Mouse (Mus musculus): ENCODE measurements around the gene Vmn2r25. TPM values are rescaled to one million over a fixed set of nuclear protein-coding genes. Genes with fewer than 3 reads are reported as not detected.
"Not testable (repeated sequence)": the region's sequence is repeated elsewhere in the genome, so short reads cannot be mapped to it uniquely, and the experiment has no call there.

The Vmn2r25 gene
- not detected for polyA plus RNA-seq (2021)

DNA sequence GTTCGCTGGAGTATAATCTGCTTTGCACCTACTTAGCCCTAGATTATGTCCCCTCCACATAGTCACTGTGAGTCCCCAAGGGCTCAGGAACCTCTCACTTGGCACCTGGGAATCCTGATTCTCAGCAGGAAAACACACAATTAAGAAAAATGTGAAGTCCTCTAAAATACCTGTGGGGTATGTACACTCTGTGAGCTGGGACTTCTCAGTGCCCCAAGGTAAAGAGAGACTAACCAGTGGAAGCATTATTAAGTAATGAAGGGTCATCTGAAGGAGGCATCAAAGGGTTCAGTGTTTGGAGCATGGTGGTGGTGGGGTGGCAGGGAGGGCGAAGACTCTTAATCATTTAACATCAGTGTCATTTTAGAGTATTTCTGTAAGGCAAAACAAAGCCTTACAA, at the start of gene Vmn2r25:
TSS of gene Vmn2r25 (minus strand) at position 101 of the 400 bp plus-strand sequence.
- in situ Hi-C loops (cut with MboI; ENCODE audit: low pct_unique_long_range_greater_than_20kb); POLR2A ChIA-PET; CTCF ChIA-PET; DNase-seq (ENCODE audit: low read depth, low spot score); H3K27me3 ChIP-seq; ATAC-seq: not testable (repeated sequence)

DNA sequence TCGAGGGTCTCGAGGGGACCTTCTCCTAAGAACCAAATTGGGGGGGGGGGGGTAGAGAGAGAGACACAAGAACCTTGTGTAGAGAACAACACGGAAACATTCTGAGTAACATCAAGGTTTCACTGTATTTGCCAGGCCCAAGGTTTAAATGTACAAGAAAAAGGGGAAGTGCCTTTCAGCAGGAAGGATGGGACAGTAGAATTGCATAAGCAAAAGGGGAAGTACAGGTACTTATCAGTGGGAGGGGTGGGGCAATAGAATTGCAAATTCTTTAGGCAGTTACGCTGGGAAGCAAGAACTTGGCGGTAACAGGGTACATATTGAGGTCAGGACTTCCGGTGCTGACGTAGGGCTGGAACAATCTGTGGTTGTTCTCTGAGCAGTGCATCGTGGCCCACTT, 33.3 kb downstream of the Vmn2r25 start:
- ATAC-seq (no peak), DNase-seq (ENCODE audit: low read depth, low spot score) (no peak)
- in situ Hi-C loops (cut with MboI; ENCODE audit: low pct_unique_long_range_greater_than_20kb), result no loop called here
- CTCF ChIA-PET, result no interaction called here
- POLR2A ChIA-PET, result no interaction called here
- no peaks in the 10 kb centered on the region for H3K27me3 ChIP-seq
- TF ChIP-seq CTCF (IDR thresholded peaks at IDR 0.05), result no peak

GRCm38 (mm10) chr6:123810291-123810690, 43.0 kb downstream of the Vmn2r25 start:
- H3K27me3 ChIP-seq; DNase-seq (ENCODE audit: low read depth, low spot score); ATAC-seq; POLR2A ChIA-PET; in situ Hi-C loops (cut with MboI; ENCODE audit: low pct_unique_long_range_greater_than_20kb); CTCF ChIA-PET: not testable (repeated sequence)

- ChIA-PET CTCF (no interaction called here), POLR2A (no interaction called here)
- in situ Hi-C loops (cut with MboI; ENCODE audit: low pct_unique_long_range_greater_than_20kb), result no loop called here
- TF ChIP-seq CTCF (IDR thresholded peaks at IDR 0.05), result no peak
- DNase-seq (ENCODE audit: low read depth, low spot score) (no peak), ATAC-seq (no peak)
- no peaks in the 10 kb centered on the region for H3K27me3 ChIP-seq
Measured at GRCm38 (mm10) chr6:123793746-123794145, 59.5 kb downstream of the Vmn2r25 start.

DNA sequence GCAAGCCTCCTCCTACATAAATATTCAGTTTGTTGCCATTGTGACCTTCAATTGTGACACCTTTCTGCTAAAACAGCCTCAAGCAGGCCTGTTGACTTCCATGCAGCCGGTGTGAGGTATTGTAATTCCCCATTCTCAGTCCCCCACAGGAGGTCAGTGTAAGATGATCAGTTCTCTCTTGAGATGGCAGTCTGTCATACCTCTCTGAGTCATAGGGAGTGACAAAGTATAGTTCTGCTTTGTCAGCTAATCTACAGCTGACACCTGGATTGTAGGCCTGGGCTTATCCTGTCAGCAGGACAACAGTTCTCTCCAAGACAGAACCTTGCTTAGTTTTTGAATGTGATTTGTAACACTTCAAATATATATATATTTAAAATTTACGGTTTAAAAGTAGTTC, 68.4 kb downstream of the Vmn2r25 start:
- POLR2A ChIA-PET, result no interaction called here
- H3K27me3 ChIP-seq, result no peaks in the 10 kb centered on the region
- ATAC-seq (no peak), DNase-seq (ENCODE audit: low read depth, low spot score) (no peak)
- in situ Hi-C loops (cut with MboI; ENCODE audit: low pct_unique_long_range_greater_than_20kb), result no loop called here
- TF ChIP-seq CTCF (IDR thresholded peaks at IDR 0.05), result no peak
- CTCF ChIA-PET, result no interaction called here

GRCm38 (mm10) chr6:123778579-123778978, 74.7 kb downstream of the Vmn2r25 start, which contains the start of gene Vmn2r24:
Vmn2r24 (plus strand) TSS chr6:123778879.
- TF ChIP-seq CTCF (IDR thresholded peaks at IDR 0.05), result no peak
- ChIA-PET CTCF (no interaction called here), POLR2A (no interaction called here)
- DNase-seq (ENCODE audit: low read depth, low spot score), result no peak
- no peaks in the 10 kb centered on the region for H3K27me3 ChIP-seq
- in situ Hi-C loops (cut with MboI; ENCODE audit: low pct_unique_long_range_greater_than_20kb), result no loop called here
- ATAC-seq, result no peak

Other genes starting within 250 kb of the Vmn2r25 start
- gene Vmn2r22, start 202.7 kb downstream of the Vmn2r25 start, polyA plus RNA-seq (2021), result not detected
- not detected for gene Vmn2r23, start 150.8 kb downstream of the Vmn2r25 start, polyA plus RNA-seq (2021)
- gene Vmn2r24, start 74.6 kb downstream of the Vmn2r25 start, polyA plus RNA-seq (2021), result not detected
- not detected for gene Vmn2r26, start 171.1 kb upstream of the Vmn2r25 start, polyA plus RNA-seq (2021)

Data from Patski (cell line).